In the genomic region with DNA sequence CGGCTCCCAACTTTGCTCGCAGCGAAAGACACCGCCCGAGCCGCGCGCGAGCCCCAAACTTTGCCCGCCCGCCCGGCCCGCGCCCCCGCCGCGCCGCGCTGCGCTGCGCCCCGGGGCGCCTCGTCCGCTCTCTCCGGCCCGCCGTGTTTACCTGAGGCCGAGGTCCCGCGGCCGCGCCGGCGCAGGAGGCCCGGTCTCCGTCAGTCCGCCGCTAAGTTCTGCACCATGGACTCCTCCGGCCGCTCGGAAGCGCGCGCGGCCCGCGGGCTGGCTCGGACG, we compare ENCODE assay signal across 8 mouse cellular contexts. TPM values are rescaled to one million over a fixed set of nuclear protein-coding genes. Genes with fewer than 3 reads are reported as not detected.
DNase-seq lines count a peak whose midpoint lies in the region; ATAC-seq and TF ChIP-seq lines count a peak whose summit lies in the region.

No protein-coding gene starts in this region.

- no peaks in the 10 kb centered on the region for H3K36me3 ChIP-seq in heart, embryonic 12.5 days
- H3K36me3 ChIP-seq in CH12.LX (replicated peaks in 1 of 2; ENCODE audit: control insufficient read depth in 1 of 2, insufficient read depth in 1 of 2, low read length in 1 of 2): peaks cover 4 to 23% of the 10 kb centered on the region in 2 experiments
- no peaks in the 10 kb centered on the region for H3K36me3 ChIP-seq in forebrain, embryonic 13.5 days (ENCODE audit: poor library complexity, severe bottlenecking)
- H3K36me3 ChIP-seq in liver, embryonic 14.5 days (replicated peaks; ENCODE audit: control insufficient read depth, insufficient read depth, low read depth): peaks cover 7% of the 10 kb centered on the region

- H3K4me2 ChIP-seq in heart, embryonic 12.5 days: peak overlapping the region; percentile 84
- no peak overlapping the region for H3K4me2 ChIP-seq in CH12.LX (ENCODE audit: insufficient read depth, low read depth, poor library complexity, severe bottlenecking)
- H3K4me2 ChIP-seq in forebrain, embryonic 13.5 days: peak overlapping the region; percentile 71
- H3K4me2 ChIP-seq in liver, embryonic 14.5 days (ENCODE audit: low read depth): peak overlapping the region; percentile 93

- H3K27me3 ChIP-seq in heart, embryonic 12.5 days (replicated peaks): no peaks in the 10 kb centered on the region
- H3K27me3 ChIP-seq in CH12.LX (replicated peaks): no peaks in the 10 kb centered on the region
- no peaks in the 10 kb centered on the region for H3K27me3 ChIP-seq in forebrain, embryonic 13.5 days
- no peaks in the 10 kb centered on the region for H3K27me3 ChIP-seq in liver, embryonic 14.5 days (ENCODE audit: control insufficient read depth, insufficient read depth, low read length)

- no peak for TF ChIP-seq POLR2A in CH12.LX (IDR thresholded peaks at IDR 0.05; ENCODE audit: low read depth, low read length)

- TF ChIP-seq EP300 in CH12.LX (IDR thresholded peaks at IDR 0.05; ENCODE audit: low read length): no peak
- no peak for TF ChIP-seq EP300 in liver, embryonic 14.5 days (IDR thresholded peaks at IDR 0.05; ENCODE audit: low read depth)

- TF ChIP-seq RAD21 in CH12.LX (IDR thresholded peaks at IDR 0.05; ENCODE audit: low read depth, low read length): no peak

- peaks cover 38% of the 10 kb centered on the region for H3K4me1 ChIP-seq in heart, embryonic 12.5 days (replicated peaks)
- peaks cover 14 to 48% of the 10 kb centered on the region in 2 experiments for H3K4me1 ChIP-seq in CH12.LX (ENCODE audit: control insufficient read depth in 1 of 2, insufficient read depth in 2 of 2)
- peaks cover 28% of the 10 kb centered on the region for H3K4me1 ChIP-seq in forebrain, embryonic 13.5 days
- peaks cover 33 to 40% of the 10 kb centered on the region in 2 experiments for H3K4me1 ChIP-seq in liver, embryonic 14.5 days (replicated peaks; ENCODE audit: control insufficient read depth in 2 of 2, insufficient read depth in 2 of 2, low read length in 1 of 2)

- under 1% methylated on average over 48 of the region's 50 CpGs for WGBS in heart, embryonic 12.5 days
- 1% methylated on average over 32 of the region's 50 CpGs for WGBS in forebrain, embryonic 13.5 days
- under 1% methylated on average over 36 of the region's 50 CpGs for WGBS in liver, embryonic 14.5 days (ENCODE audit: insufficient replicate concordance)

- H3K4me3 ChIP-seq in heart, embryonic 12.5 days: peak overlapping the region; percentile 98
- peak overlapping the region; percentile 53 to 90 (median 85) for H3K4me3 ChIP-seq in CH12.LX (replicated peaks in 1 of 3; ENCODE audit: low read depth in 2 of 3, low read length in 2 of 3, poor library complexity in 1 of 3)
- H3K4me3 ChIP-seq in forebrain, embryonic 13.5 days: peak overlapping the region; percentile 86
- H3K4me3 ChIP-seq in liver, embryonic 14.5 days (ENCODE audit: insufficient read depth in 1 of 2, low read depth in 2 of 2, low read length in 2 of 2): peak overlapping the region; percentile 77 to 92

- no peaks in the 10 kb centered on the region for H3K9me3 ChIP-seq in heart, embryonic 12.5 days (replicated peaks)
- H3K9me3 ChIP-seq in CH12.LX (replicated peaks; ENCODE audit: low read length): peaks cover 2% of the 10 kb centered on the region
- no peaks in the 10 kb centered on the region; the same call in 1 of the 2 replicates for H3K9me3 ChIP-seq in forebrain, embryonic 13.5 days (replicated peaks)
- no peaks in the 10 kb centered on the region for H3K9me3 ChIP-seq in liver, embryonic 14.5 days (ENCODE audit: control insufficient read depth, low read length)

- peak overlapping the region; percentile 100 for H3K9ac ChIP-seq in heart, embryonic 12.5 days
- peak overlapping the region; percentile 97 for H3K9ac ChIP-seq in CH12.LX (ENCODE audit: insufficient read depth, low read depth)
- peak overlapping the region; percentile 92 for H3K9ac ChIP-seq in forebrain, embryonic 13.5 days
- peak overlapping the region; percentile 98 for H3K9ac ChIP-seq in liver, embryonic 14.5 days (replicated peaks)

- H3K27ac ChIP-seq in heart, embryonic 12.5 days (ENCODE audit: poor library complexity, severe bottlenecking): peak overlapping the region; percentile 100
- H3K27ac ChIP-seq in CH12.LX (ENCODE audit: insufficient read depth, low read depth): peak overlapping the region; percentile 89
- peak overlapping the region; percentile 98 for H3K27ac ChIP-seq in forebrain, embryonic 13.5 days
- peak overlapping the region; percentile 92 for H3K27ac ChIP-seq in liver, embryonic 14.5 days

- H3K79me2 ChIP-seq in CH12.LX (replicated peaks; ENCODE audit: control insufficient read depth, extremely low read depth, insufficient read depth, poor library complexity, severe bottlenecking): peaks cover 50% of the 10 kb centered on the region

- TF ChIP-seq CTCF in CH12.LX (conservative IDR thresholded peaks at IDR 0.05 in 1 of 2, IDR thresholded peaks at IDR 0.05 in 1 of 2; ENCODE audit: low read depth in 2 of 2, low read length in 2 of 2): no peak
- TF ChIP-seq CTCF in liver, embryonic 14.5 days (IDR thresholded peaks at IDR 0.05; ENCODE audit: low read depth): no peak

- ATAC-seq in heart, embryonic 12.5 days (ENCODE audit: insufficient number of reproducible peaks, low FRiP score): no peak
- no peak for ATAC-seq in forebrain, embryonic 13.5 days
- ATAC-seq in liver, embryonic 14.5 days (ENCODE audit: insufficient read depth): no peak

- dilution Hi-C loops in CH12.LX (cut with MboI; ENCODE audit: extremely low pct_ligation_motif_present, extremely low pct_unique_long_range_greater_than_20kb, low sequenced_read_pairs): no loop called here

- in situ Hi-C loops in CH12.LX (cut with MboI; ENCODE audit: low pct_ligation_motif_present, low pct_unique_long_range_greater_than_20kb, low sequenced_read_pairs): no loop called here

- intact Hi-C loops in heart, postnatal 36 days (cut with DNase I): loop anchor here (2.0 kb wide), 1 partner anchor 176 kb away; no protein-coding TSS in a partner anchor

- DNase-seq in heart, postnatal 36 days: no peak
- DNase-seq in CH12.LX (ENCODE audit: extremely low read depth): no peak
- DNase-seq in liver, embryonic 14.5 days (ENCODE audit: low read depth in 3 of 3, low spot score in 3 of 3): no peak
- no peak for DNase-seq in urinary bladder, postnatal 14 days (ENCODE audit: low spot score)
- DNase-seq in spleen, adult 12 weeks (ENCODE audit: low spot score): no peak
- DNase-seq in left cerebral cortex, adult 9 months (ENCODE audit: low spot score in 2 of 2): no peak

TF ChIP-seq in CH12.LX, 34 proteins besides CTCF, POLR2A, EP300 and RAD21:
- TF ChIP-seq UBTF (IDR thresholded peaks at IDR 0.05; ENCODE audit: low read depth, low read length) (0 out of 2 replicates have a peak, but pooled peaks have one; percentile 70), TCF12 (IDR thresholded peaks at IDR 0.05; ENCODE audit: low read depth, low read length) (no peak), ZKSCAN1 (IDR thresholded peaks at IDR 0.05; ENCODE audit: borderline replicate concordance, low read depth, low read length) (no peak), MYC (IDR thresholded peaks at IDR 0.05; ENCODE audit: low read depth, low read length) (no peak)
TF ChIP-seq in CH12.LX: peak in this region for 1.

RNA-seq across cellular contexts. Expression of gene Scaf11, which starts 0.3 kb away (rescaled TPM):
- polyA plus RNA-seq in heart, embryonic 12.5 days (2016; fragmentation: Nextera tagmentation; extraction: Ambion mirVana): 76.0 and 79.1 TPM in 2 replicates
- 10 to 100 TPM; 47.0 to 54.8 TPM for total RNA-seq in heart, postnatal 36 days (2021)
- total RNA-seq in CH12.LX (2012; rRNA removed): 57.2 and 63.9 TPM in 2 replicates
- total RNA-seq in CH12.LX (2014; rRNA removed): 59.8 and 66.6 TPM in 2 replicates
- 88.0 and 92.0 TPM in 2 replicates for polyA plus RNA-seq in CH12.LX (2012; ENCODE audit: insufficient read length, low read depth)
- 70.1 and 80.3 TPM in 2 replicates for polyA plus RNA-seq in forebrain, embryonic 13.5 days (2015; fragmentation: Nextera tagmentation; extraction: Ambion mirVana)
- polyA plus RNA-seq in liver, embryonic 14.5 days (2012; rRNA removed): 11.8 and 19.4 TPM in 2 replicates
- polyA plus RNA-seq in liver, embryonic 14.5 days (2014; fragmentation: Nextera tagmentation; extraction: Ambion mirVana): 37.1 and 37.9 TPM in 2 replicates
